Mouse (Mus musculus) fibroblast of lung, adult 2 months (primary cell): Measurements from ENCODE around the gene Frmd4a.
"Not testable (repeated sequence)": the region's sequence is repeated elsewhere in the genome, so short reads cannot be mapped to it uniquely, and the experiment has no call there.

ENCODE experiments used
- DNase-seq: peaks from one replicate; pipeline ENCODE4 v3.0.0-alpha.2; 2011; ENCODE audit warnings: low read depth

Gene Frmd4a

DNA sequence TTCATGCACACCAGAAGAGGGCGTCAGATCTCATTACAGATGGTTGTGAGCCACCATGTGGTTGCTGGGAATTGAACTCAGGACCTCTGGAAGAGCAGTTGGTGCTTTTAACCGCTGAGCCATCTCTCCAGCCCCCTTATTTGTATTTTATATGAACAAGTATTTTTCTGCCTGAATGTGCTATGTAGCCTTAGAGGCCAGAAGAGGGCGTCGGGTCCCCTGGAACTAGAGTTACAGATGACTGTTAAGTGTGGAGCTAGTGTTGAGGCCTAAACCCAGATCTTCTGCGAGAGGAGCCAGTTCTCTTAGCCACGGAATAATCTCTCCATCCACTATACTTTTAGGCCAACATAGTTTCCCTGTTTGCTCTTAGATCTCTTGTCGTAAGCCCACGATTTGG is 320.8 kb downstream of the Frmd4a start:
- DNase-seq = not testable (repeated sequence)

DNA sequence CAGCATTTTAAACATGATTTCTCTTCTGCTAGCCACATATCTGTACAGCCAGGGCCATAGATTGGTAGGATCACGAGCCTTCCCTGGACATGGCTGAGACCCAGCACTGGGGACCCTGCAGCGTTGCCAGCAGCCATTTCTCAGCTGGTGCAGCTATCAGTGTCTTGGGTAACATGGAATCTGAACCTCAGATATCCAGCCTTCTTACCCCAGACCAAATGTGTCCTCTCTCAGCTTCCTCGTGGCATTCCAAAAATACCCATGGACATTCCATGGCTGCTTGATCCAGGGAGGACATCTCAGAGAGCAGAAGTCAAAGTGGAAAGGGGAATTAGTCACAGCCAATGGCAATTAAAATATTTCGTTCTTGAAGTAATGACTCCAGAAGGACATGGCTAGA is 321.6 kb downstream of the Frmd4a start:
- DNase-seq = no peak

DNA sequence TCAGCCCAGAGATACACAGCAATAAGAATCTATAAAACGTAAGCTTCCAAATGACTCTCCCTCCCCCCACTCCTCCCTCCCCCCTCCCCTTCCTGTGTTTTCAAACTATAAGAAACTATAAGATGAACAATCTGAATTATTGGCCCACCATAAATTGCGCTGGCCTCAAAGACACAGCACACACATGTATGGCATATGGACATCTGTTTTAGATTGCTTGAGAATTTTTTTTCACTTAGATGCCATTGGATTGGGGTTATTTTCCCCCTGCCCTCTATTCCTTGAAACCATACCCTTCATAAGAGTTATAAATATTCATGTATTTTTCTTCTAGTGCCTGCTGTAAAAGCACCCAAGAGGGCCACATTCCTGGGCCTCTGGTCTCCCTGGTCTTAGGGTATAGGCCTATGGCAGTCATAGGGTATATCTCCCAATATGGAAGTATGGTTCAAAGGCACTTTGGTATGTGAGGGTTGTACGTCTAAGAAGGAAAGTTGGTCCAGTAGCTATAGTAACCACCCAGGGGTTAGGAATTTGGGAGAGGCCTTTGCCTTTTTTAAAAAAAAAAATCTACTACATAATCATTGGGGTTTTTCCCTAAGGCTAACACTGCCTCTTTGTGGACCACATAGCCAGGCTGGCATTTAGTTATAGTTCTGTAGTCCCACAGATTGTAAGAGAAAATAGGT is 322.2 kb downstream of the Frmd4a start:
- DNase-seq = no peak

DNA sequence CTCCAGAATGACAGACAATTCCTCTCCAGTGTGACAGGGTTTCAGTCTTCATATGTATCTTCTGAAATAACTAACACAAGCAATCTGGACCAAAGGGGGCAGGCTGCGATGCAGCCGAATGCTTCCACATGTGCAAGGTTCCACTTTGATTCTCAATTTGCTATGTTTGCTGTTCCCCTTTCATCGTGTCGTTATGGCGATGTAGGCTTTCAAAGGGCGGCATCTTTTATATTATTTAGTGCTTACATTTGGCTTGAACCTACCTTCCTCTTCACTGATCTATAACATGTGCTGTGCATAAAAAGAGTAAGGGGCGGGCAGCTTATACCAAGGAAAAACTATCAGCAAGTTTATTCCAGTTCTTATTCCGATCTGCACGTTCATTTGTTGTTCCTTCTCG is 322.9 kb downstream of the Frmd4a start:
- DNase-seq = no peak

DNA sequence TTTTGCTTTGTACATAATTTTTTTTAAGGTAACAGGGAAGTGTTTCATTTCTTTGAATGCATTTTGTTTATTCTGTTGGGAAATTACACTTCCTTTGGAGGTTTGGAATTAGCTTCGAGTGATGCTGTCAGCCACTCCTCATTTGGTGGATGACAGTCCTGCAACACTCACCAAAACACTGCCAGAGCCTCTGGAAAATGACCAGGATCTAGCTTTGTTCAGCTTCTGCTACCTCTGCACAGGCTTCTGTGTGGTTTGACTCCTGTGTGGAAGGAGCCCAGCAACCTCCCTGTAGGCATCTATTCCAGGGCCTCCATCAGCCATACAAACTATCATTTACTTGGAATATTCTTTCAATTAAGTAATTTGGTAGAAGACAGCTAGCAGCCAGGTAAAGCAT is 323.6 kb downstream of the Frmd4a start:
- no peak for DNase-seq

DNA sequence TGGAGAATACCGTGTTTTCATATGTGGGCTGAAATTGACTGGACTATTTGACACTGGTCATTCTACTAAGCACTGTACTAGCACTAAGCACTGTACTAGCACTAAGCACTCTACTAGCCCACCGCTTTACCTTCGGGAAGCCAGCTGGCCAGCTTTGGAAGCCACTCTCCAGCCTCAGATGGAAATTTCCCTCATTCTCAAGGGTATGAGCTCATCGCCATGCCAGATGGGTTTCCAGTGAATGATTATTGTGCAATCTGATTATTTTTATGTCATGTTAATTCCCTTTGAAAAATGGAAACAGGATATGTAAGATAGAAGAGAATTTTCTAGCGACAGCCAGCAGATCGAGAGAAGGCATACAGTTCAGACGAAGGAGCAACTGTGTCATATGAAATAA is 324.5 kb downstream of the Frmd4a start:
- no peak for DNase-seq

DNA sequence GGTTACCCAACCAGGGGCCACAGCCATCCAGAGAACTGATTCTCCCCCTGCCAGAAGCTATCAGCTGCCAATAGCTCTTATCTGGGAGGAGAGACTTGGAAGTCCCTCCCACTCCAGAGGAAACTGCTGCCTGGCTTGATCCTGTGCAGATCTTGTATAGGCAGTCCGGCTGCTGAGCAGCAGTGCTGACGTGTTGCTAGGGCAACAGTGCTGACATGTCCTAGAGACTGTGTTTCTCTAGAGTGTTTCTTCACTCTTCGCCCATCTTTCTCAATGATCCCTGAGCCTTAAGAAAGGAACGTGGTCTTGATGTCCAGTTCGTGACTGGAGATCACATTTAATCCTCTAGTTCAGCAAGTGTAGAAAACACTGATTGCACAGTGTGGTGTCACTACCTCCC is 326.9 kb downstream of the Frmd4a start:
- no peak for DNase-seq

DNA sequence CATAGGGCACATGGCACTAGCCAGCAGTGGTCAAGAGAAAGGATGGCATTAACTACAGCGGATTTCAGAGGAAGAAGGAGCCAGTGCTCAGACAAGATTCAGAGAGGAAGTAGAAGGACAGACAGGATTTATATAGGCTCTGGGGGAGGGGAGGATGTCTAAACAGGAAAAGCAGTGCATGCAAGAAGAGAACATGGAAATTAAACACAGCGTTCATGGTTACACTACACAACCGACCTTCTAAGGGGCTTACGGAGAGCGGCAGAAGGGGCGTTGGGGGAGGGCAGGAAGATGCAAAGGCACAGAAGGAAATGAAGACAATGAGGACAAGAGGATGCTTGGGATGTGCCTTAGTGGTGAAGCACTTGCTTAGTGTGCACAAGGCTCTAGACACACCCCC is 328.7 kb downstream of the Frmd4a start:
- no peak for DNase-seq

DNA sequence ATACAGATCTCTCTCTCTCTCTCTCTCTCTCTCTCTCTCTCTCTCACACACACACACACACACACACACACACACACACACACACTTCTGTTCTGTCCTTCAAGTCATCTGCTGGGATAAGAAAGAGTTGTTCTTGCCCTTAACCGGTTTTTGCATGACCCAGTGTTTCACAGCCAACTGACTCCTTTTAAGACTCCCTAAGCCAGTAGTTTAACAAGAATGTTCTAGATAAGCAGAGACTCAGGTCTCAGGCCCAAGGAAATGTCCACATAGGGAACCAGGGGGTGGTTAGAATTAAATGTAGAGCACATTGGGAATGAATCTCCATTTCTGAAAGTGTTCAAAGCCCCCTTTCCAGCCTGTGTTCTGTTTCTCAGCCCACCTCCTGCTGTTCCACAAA is 329.4 kb downstream of the Frmd4a start:
- no peak for DNase-seq

DNA sequence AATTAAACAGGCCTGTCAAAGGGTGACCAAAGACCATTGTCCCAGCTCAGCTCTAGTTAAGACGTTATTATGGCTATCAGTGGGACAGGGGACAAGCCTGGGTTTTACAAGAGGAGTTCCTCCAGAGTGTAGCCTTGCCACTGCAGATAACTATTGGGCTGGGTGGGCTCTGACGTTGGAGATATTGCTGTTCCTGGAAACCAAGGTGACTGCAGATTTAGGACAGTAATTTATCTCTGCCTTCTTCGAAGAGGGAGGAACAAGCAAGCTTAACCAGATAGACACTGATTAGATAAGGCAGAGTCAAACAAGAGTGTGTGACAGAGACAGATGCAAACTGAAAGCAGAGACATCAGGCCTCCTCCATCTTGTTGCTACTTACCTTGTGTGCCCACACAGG is 330.3 kb downstream of the Frmd4a start:
- no peak for DNase-seq

DNA sequence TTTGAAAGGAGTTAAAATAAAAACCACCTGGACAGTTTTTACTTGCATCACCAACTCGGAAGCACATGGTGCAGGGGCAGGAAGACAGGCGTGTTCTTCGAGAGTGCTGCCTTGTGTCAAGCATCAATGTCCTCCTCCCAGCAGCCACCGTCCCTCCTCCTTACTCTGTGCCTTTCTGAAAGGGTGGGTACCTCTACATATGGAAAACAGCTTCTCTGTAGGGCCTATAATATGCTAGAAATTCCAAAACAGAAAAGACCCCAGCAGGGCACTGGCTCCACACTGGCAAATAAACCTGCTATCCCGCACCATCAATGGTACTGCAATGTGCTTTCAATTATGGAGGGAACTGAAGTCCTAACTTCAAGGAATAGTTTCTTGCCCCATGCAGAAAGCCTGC is 331.0 kb downstream of the Frmd4a start:
- no peak for DNase-seq

DNA sequence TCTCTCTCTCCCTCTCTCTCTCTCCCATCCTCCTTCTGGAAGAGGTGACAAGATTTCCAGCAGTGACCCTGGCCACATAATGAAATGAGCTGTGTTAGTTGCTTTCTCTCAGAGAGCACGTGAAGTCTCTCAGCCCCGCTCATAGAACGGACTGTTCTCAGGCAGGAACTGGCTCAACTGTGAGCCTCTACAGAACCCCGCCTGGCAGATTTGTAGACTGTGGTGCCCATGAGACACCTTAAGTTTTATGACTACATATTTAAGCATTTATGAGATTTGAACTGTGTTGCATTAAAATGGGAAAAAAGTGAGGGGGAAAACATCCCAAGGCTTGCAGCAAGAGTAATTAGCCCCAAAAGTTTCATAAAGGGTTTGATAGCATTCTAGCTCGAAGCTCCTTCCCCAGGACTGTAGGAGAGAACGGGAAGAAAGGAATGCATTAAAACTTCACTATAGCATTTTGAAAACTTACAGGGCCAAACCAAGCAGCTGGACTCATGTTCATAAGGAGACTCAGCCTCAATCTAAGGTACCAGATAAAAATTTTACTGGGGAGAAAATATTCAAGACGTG is 339.4 kb downstream of the Frmd4a start:
- DNase-seq = no peak

DNA sequence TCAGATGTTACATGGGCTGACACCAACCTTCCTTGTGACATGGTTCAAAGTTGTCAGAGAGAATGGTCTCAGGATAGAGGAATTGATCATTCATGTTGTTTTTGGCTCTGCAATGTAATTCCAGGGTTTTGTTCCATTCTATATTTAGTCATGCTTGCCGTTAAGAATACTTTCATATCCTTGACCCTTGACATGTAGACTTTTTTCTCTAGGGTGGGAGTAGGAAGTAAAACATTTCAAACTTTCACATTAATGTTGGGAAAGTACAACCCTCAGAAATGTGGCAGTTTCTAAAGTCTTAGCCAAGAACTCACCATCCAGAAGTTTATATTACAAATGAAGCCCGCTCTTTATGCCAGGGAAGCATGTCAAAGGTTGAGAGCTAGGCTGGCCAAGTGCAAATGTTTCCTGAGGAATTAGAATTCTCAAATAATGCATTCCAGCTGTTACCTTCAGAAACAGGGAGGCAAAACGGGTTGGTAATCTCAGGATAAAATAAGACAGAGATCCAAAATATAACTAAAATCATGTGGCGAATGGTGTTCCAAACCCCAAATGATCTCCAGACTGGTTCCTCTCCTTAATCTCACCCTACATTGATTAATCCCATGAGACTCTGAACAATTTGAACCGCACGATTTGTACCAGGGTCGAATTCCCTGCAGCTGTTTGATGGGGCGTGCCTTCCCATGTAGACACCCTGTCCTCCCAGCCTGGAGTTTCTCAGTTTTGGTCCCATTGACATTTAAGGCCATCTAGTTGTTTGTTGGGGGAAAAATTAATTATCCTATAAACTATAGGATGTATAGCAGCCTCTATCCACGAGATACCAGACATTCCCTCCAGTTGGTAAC is 344.7 kb downstream of the Frmd4a start:
- peak; percentile 77 for DNase-seq

DNA sequence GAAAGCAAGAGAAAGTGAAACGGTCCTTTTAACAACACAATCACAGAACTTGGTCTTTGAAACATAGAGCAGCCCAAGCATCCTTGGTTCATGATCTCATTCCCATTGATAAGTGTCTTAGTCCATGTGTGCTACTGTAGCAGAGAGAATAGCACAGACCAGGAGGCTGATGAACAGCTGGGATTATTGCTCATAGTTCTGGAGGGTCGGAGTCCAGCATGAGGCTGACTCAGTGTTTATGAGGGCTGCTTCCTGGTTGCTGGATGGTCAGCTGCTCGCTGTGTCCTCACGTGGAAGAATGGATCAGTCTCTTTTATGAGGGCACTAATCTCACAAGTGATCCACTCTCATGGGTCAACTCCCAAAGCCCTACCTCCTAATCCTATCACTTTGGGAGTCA is 347.4 kb downstream of the Frmd4a start:
- no peak for DNase-seq

DNA sequence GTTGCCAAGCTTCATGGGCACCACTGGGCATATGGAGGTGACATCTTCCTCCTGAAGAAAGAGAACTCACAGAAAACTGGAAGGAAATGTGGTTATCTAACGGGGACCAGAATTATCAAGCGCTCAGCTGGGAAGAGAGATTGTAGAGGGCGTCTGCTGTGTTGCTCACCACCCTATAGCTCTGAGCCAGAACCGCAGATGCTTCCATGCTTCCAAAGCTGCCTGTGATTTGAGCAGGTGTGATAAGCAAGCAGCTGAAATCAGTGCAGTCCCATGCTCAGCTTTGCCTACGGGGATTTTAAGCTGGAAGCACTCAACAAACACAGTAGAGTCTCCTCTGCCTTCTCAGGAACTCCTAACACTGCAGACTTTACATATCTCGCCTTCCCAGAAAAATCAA is 351.0 kb downstream of the Frmd4a start:
- no peak for DNase-seq

DNA sequence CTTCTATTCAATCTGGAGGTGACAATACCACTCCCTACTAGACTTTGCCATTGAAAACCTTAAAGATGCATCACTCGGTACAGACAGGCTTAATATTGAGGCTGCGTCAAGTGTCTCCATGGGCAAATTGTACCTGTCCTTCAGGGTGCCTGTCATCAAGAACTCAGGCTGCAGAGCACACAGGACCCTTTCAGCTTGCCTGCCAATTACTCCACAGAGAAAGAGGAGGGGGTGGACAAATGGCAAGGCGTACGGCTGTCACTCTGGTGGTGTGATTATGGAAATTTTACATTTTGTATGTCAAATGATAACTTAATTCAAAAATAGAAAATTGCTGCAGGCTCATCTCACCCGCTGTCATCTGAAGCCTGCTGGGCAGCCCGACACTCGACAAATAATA is 353.0 kb downstream of the Frmd4a start:
- DNase-seq = no peak

DNA sequence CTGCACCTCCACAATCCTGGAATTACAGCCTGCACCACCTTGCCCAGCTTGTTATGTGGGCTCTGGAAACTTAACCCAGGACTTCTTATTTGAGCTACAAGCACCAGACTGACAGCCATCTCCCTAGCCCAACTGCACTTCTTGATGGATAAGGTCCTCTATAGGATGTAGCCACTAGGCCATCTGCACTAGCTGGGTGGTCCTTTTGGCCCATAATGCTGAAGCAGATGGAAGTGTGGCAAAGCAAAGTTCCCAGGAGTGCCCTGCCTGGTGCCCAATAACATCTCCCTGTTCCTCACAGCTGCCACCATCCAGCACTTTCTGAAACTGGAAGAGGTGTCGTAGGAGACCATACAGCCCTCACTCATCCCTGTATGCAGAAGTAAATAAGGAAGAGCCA is 353.8 kb downstream of the Frmd4a start:
- no peak for DNase-seq

DNA sequence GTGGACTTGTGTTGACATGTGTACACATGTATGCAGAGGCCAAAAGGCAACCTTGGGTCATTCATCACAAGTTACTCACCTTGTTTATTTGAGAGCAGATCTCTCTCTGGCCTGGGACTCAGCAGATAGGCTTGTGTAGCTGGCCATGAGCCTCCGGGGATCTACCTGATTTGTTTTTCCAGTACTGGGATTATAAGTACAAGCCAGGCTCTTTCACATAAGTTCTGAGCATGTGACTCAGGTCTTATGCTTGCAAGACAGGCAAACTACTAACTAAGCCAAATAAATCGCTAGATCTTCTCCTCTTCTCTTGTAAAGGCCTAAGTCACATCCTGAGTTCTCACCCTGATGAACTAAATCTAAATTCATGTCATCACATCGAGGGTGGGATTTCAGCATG is 361.3 kb downstream of the Frmd4a start:
- DNase-seq = no peak

DNA sequence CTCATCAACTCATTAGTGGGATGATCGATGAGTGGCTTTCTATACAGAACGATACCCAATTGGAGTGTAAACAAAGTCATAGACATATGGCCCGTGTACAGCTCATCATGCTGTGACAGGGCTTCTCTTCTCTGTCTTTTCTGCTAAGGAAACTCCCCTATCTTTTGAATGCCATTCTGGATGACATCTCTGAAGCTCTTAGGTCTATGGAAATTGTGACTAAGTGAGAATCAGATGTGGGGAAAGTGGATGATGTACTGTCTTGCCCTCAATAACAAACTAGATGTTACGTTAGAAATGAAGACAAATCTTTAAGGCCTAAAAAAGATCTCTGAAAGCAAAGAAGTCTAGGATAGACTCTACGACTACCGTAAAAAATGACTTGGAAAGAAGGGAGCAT is 362.9 kb downstream of the Frmd4a start:
- no peak for DNase-seq

DNA sequence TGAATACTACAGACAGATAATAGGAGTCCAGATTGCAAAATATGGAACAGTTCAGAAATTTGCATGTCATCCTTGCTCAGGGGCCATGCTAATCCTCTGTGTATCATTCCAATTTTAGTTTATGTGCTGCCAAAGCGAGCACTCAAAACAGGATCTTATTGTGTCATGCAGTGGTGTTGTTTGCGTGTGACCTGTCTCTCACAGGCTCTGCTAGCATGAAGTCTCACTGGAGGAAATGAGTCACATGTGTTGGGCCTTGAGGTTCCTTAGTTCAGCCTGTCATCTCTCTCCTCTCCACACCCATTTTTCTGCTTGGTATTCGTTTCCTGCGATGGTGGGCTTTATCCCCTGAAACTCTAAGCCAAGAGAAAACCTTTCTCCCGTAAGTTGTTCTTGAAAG is 363.4 kb downstream of the Frmd4a start:
- DNase-seq = no peak

DNA sequence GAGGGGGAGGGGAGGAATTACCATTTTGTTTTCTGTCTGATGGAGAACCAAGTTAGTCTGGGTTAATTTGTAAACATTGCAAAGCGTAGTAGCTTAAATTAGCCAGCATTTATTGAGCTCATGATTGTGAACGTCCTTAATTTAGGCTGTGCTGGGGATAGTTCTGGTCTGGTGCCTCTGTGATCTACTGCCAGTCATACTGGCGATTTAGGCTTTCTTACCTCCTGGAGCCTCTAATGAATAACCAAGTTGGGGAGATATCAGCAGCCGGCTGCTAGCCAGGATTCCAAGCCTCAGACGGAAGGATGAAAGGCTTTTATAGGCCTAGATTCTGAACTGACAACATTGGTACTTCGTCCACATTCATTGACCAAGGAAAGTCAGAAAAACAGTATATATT is 369.0 kb downstream of the Frmd4a start:
- no peak for DNase-seq

DNA sequence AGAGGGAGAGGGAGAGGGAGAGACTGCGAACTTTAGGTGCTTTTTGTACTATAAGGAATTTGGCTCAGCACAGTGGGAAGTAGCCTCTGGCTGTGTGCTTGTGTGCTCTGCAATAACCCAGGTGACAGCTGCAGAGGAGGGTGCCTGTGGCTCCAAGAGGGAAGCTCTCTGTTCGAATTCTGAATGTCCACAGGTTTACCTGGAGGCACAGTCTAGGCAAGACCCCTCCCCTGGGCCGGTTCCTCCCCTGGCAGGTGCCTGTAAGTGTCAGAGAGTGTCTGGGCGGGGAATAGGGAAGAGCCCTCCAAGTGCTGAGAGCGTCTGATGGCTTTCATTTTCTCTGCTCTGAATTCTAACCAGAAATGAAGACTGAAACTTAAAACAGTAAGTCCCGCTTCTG is 371.8 kb downstream of the Frmd4a start:
- no peak for DNase-seq

DNA sequence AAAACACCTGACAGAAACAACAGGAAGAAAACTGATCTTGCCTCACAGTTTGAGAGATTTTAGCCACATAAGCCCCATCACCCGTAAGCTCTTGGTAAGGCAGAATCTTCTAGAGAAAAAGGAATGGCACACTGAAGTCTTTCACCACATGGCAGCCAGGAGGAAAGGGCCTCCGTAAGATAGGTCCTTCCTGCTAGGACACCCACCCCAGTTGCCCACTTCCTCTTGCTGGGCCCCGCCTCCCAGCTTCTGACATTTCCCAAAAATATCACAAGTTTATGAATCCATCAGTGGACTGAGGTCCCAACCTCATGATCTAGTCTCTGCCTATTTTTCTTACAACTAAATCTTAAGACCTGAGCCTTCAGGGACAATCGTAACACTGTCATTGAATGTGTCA is 373.6 kb downstream of the Frmd4a start:
- no peak for DNase-seq
